In the genomic region with DNA sequence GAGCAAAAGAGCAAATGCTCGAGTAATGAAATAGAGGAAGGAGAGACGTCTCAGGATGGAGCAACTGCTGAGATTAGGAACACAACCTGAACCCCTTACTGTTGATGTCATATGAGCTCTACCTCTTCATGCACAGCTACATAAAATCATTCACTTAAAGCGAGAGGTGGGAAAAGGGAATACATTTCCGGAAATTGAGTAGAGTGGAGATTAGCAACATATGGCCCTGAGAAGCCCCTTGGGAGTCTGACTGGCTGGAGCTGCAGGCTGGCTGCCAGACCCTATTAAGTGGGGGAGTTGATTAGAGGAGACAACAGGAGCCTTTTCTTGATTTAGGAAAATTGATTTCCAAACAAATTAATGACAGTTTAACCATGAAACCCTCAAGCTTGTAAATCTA, we compare ENCODE assay signal across 12 mouse cellular contexts.
DNase-seq lines count a peak whose midpoint lies in the region; ATAC-seq and TF ChIP-seq lines count a peak whose summit lies in the region.
"Had no signal": no experiment of that assay in that cellular context is flagged by ENCODE, and none has a peak within 500 bp of the region (broad histone marks: within the 10 kb centered on the region; RNA-seq: fewer than 3 reads in every experiment).

No protein-coding gene starts in this region.

- H3K9ac ChIP-seq in kidney, embryonic 15.5 days = no peak overlapping the region
- H3K9ac ChIP-seq in hindbrain, embryonic 11.5 days (ENCODE audit: low read depth, low read length) = no peak overlapping the region
- no peak overlapping the region for H3K9ac ChIP-seq in intestine, postnatal 0 days (ENCODE audit: low read depth, low read length)

- WGBS in kidney, embryonic 15.5 days = 58% methylated on average over 4 of the region's 4 CpGs
- 64% methylated on average over 4 of the region's 4 CpGs for WGBS in hindbrain, embryonic 11.5 days
- 78% methylated on average over 4 of the region's 4 CpGs for WGBS in intestine, postnatal 0 days

- no peak overlapping the region for H3K4me2 ChIP-seq in kidney, embryonic 15.5 days
- H3K4me2 ChIP-seq in hindbrain, embryonic 11.5 days (replicated peaks; ENCODE audit: low read depth, low read length) = no peak overlapping the region
- no peak overlapping the region for H3K4me2 ChIP-seq in intestine, postnatal 0 days (replicated peaks; ENCODE audit: low read depth)

- H3K36me3 ChIP-seq in kidney, embryonic 15.5 days = no peaks in the 10 kb centered on the region
- H3K36me3 ChIP-seq in hindbrain, embryonic 11.5 days (ENCODE audit: control insufficient read depth, insufficient read depth, low read length) = no peaks in the 10 kb centered on the region
- H3K36me3 ChIP-seq in intestine, postnatal 0 days (ENCODE audit: control insufficient read depth, insufficient read depth) = no peaks in the 10 kb centered on the region

- 0 out of 2 replicates have a peak, but pooled peaks have one; percentile 40 for ATAC-seq in kidney, embryonic 15.5 days (replicated peaks; ENCODE audit: low FRiP score)
- peak; percentile 63; the same call in 1 of the 2 replicates for ATAC-seq in hindbrain, embryonic 11.5 days (ENCODE audit: low FRiP score)
- ATAC-seq in intestine, postnatal 0 days = no peak

- TF ChIP-seq CTCF in intestine, postnatal 0 days (IDR thresholded peaks at IDR 0.05; ENCODE audit: low read depth) = no peak

- no peak for DNase-seq in kidney, adult 9 months
- peak; percentile 59 for DNase-seq in embryo, embryonic 11 days
- peak; percentile 43 for DNase-seq in hindbrain, embryonic 11.5 days (ENCODE audit: low spot score)
- DNase-seq in mesoderm, embryonic 11.5 days (ENCODE audit: low read depth, low spot score) = peak; percentile 25
- no peak for DNase-seq in adrenal gland, adult 18-20 months (ENCODE audit: low spot score in 2 of 2)
- DNase-seq in gastrocnemius, adult 18-20 months (ENCODE audit: low spot score) = no peak
- DNase-seq: adrenal gland, adult 2 months; kidney, postnatal 14 days; lung, adult 18-20 months had no signal

- no peak overlapping the region for H3K27ac ChIP-seq in kidney, embryonic 15.5 days
- H3K27ac ChIP-seq in hindbrain, embryonic 11.5 days (ENCODE audit: low read depth, low read length) = no peak overlapping the region
- no peak overlapping the region for H3K27ac ChIP-seq in intestine, postnatal 0 days (ENCODE audit: low read depth, low read length)
- H3K27ac ChIP-seq: stomach, postnatal 0 days had no signal

- no peaks in the 10 kb centered on the region for H3K4me1 ChIP-seq in kidney, embryonic 15.5 days
- no peaks in the 10 kb centered on the region for H3K4me1 ChIP-seq in hindbrain, embryonic 11.5 days (replicated peaks; ENCODE audit: control insufficient read depth, insufficient read depth, low read length)
- H3K4me1 ChIP-seq in intestine, postnatal 0 days (replicated peaks; ENCODE audit: control insufficient read depth, insufficient read depth, low read length) = no peaks in the 10 kb centered on the region

- no peaks in the 10 kb centered on the region for H3K9me3 ChIP-seq in kidney, embryonic 15.5 days (replicated peaks)
- no peaks in the 10 kb centered on the region for H3K9me3 ChIP-seq in hindbrain, embryonic 11.5 days (ENCODE audit: control insufficient read depth, low read length)
- H3K9me3 ChIP-seq in intestine, postnatal 0 days (ENCODE audit: control insufficient read depth) = no peaks in the 10 kb centered on the region

- no peak overlapping the region for H3K4me3 ChIP-seq in kidney, embryonic 15.5 days (replicated peaks)
- no peak overlapping the region for H3K4me3 ChIP-seq in hindbrain, embryonic 11.5 days (ENCODE audit: low read depth, low read length)
- no peak overlapping the region for H3K4me3 ChIP-seq in intestine, postnatal 0 days (ENCODE audit: low read depth, low read length)

- no peaks in the 10 kb centered on the region for H3K27me3 ChIP-seq in kidney, embryonic 15.5 days
- H3K27me3 ChIP-seq in hindbrain, embryonic 11.5 days (ENCODE audit: control insufficient read depth, insufficient read depth, low read length) = no peaks in the 10 kb centered on the region
- H3K27me3 ChIP-seq in intestine, postnatal 0 days (replicated peaks; ENCODE audit: control insufficient read depth, insufficient read depth, low read length) = no peaks in the 10 kb centered on the region

Comparison
In these comparisons a context has a peak if more than half of its experiments do, and no peak if none do; other contexts are left out.
1. DNase-seq: peak in embryo, embryonic 11 days (single experiment), hindbrain, embryonic 11.5 days (single experiment) and mesoderm, embryonic 11.5 days (single experiment); none in kidney, adult 9 months (single experiment), adrenal gland, adult 18-20 months (0 of 2) and gastrocnemius, adult 18-20 months (single experiment).